7 mouse cellular contexts compared by ENCODE assay signal in genomic region chr6:34994692-34995091, GRCm38 (mm10). TPM values are rescaled to one million over a fixed set of nuclear protein-coding genes. Genes with fewer than 3 reads are reported as not detected.
DNase-seq lines count a peak whose midpoint lies in the region; ATAC-seq lines count a peak whose summit lies in the region.

No protein-coding gene starts in this region.

- no peak for ATAC-seq in forebrain, embryonic 14.5 days
- no peak for ATAC-seq in limb, embryonic 15.5 days (ENCODE audit: insufficient number of reproducible peaks, low FRiP score, low TSS enrichment, low read depth)

- H3K9ac ChIP-seq in forebrain, embryonic 14.5 days (ENCODE audit: low read length), result no peak overlapping the region
- no peak overlapping the region for H3K9ac ChIP-seq in limb, embryonic 15.5 days

- H3K9me3 ChIP-seq in forebrain, embryonic 14.5 days (replicated peaks; ENCODE audit: control insufficient read depth, low read length), result no peaks in the 10 kb centered on the region
- H3K9me3 ChIP-seq in limb, embryonic 15.5 days, result no peaks in the 10 kb centered on the region

- 83% methylated on average over 5 of the region's 5 CpGs for WGBS in forebrain, embryonic 14.5 days
- WGBS in limb, embryonic 15.5 days, result 66% methylated on average over 5 of the region's 5 CpGs

- H3K36me3 ChIP-seq in forebrain, embryonic 14.5 days (ENCODE audit: control insufficient read depth, insufficient read depth, low read length), result no peaks in the 10 kb centered on the region
- H3K36me3 ChIP-seq in limb, embryonic 15.5 days, result no peaks in the 10 kb centered on the region

- peak overlapping the region; percentile 41 for H3K4me2 ChIP-seq in forebrain, embryonic 14.5 days (ENCODE audit: low read length)
- H3K4me2 ChIP-seq in limb, embryonic 15.5 days, result peak overlapping the region; percentile 47; the same call in 1 of the 2 replicates

- H3K4me1 ChIP-seq in forebrain, embryonic 14.5 days (ENCODE audit: control insufficient read depth, insufficient read depth, low read length), result 0 out of 2 replicates have a peak, but pooled peaks cover 3% of the 10 kb centered on the region
- H3K4me1 ChIP-seq in limb, embryonic 15.5 days, result peaks cover 15% of the 10 kb centered on the region

- H3K27me3 ChIP-seq in forebrain, embryonic 14.5 days (replicated peaks; ENCODE audit: control insufficient read depth, insufficient read depth, low read length), result no peaks in the 10 kb centered on the region
- no peaks in the 10 kb centered on the region for H3K27me3 ChIP-seq in limb, embryonic 15.5 days

- H3K4me3 ChIP-seq in forebrain, embryonic 14.5 days (ENCODE audit: low read depth, low read length), result no peak overlapping the region
- H3K4me3 ChIP-seq in limb, embryonic 15.5 days, result no peak overlapping the region

- H3K27ac ChIP-seq in forebrain, embryonic 14.5 days (ENCODE audit: low read depth, low read length), result no peak overlapping the region
- H3K27ac ChIP-seq in limb, embryonic 15.5 days, result no peak overlapping the region

- peak; percentile 3 for DNase-seq in spleen, adult 12 weeks (ENCODE audit: low spot score)
- DNase-seq in spleen, adult 18-20 months, result no peak
- no peak for DNase-seq in forebrain, embryonic 14.5 days (ENCODE audit: low spot score)
- DNase-seq in urinary bladder, adult 18-20 months (ENCODE audit: low spot score in 2 of 2), result no peak
- no peak for DNase-seq in layer of hippocampus, postnatal 14 days (ENCODE audit: low spot score in 2 of 2)
- no peak for DNase-seq in spleen, postnatal 4 days (ENCODE audit: low spot score in 2 of 2)

RNA-seq across cellular contexts. Expression of gene Slc23a4, which starts 6.5 kb away (rescaled TPM):
- 0.55 and 0.61 TPM in 2 replicates for polyA plus RNA-seq in forebrain, embryonic 14.5 days (2014; fragmentation: Nextera tagmentation; extraction: Ambion mirVana)
- 0.53 and 0.56 TPM in 2 replicates for polyA plus RNA-seq in limb, embryonic 15.5 days (2015; fragmentation: Nextera tagmentation; extraction: Ambion mirVana)
- 1 to 10 TPM in 1 of 2 experiments, under 1 TPM in 1; 0.83 to 1.2 TPM for total RNA-seq in layer of hippocampus, postnatal 14 days (2021)
